Mouse (Mus musculus) liver, adult 2 months (tissue): ENCODE data around the gene Ipo8.

Source experiments
- CTCF ChIP-seq: fragments of 200-500 bp; IDR thresholded peaks from 2 replicates; pipeline ENCODE4 v1.5.1; 2011; ENCODE audit warnings: low read depth, low read length, control low read depth
- POLR2A ChIP-seq: fragments of 200-500 bp; IDR thresholded peaks from 2 replicates; pipeline ENCODE4 v1.6.1; 2011; ENCODE audit warnings: low read length, control low read depth; ENCODE audit not compliant: insufficient read depth; ENCODE audit errors: extremely low read depth

DNA sequence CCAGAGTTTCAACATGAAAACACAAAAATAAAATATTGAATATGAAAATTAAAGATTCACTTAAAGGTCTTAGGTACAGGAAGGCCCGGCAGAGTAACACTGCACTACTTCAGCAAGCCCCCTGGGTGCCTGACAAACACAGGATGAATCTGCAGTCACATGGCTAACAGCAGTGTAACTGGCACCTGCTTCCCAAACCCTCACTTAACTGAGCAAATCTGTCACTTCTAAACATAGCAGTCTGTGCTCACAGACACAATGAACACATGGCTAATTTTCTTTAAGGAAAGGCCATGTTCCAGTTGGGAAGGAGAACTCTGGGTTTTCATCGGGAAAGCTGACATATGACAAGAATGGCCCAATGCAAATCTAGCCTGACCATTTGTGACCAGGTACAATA, 36.1 kb downstream of the Ipo8 start:
- TF ChIP-seq CTCF (no peak), POLR2A (no peak)
